Mouse (Mus musculus) neural tube, embryonic 13.5 days (tissue): ENCODE measurements around the gene Ermard. TPM values are rescaled to one million over a fixed set of nuclear protein-coding genes. Genes with fewer than 3 reads are reported as not detected.
A peak's percentile ranks its signal among the peaks of the same experiment; 100 is the strongest.
"Not testable (repeated sequence)": the region's sequence is repeated elsewhere in the genome, so short reads cannot be mapped to it uniquely, and the experiment has no call there.

Source experiments
- ATAC-seq: fragments of 200-750 bp; cut with Nextera tagmentation; 2 replicates; pipeline ENCODE4 v1.8.0; 2017; ENCODE audit warnings: low read depth, mild to moderate bottlenecking, moderate TSS enrichment, moderate library complexity
- H3K27ac ChIP-seq: fragments of 300-500 bp; sonication (generic); replicated peaks from 2 replicates; pipeline ENCODE4 v1.5.1; 2015; ENCODE audit warnings: moderate library complexity, mild to moderate bottlenecking, inconsistent platforms
- H3K27me3 ChIP-seq: fragments of 300-500 bp; sonication (generic); 2 replicates; pipeline ENCODE4 v1.6.1; 2015; ENCODE audit warnings: mild to moderate bottlenecking, inconsistent platforms
- H3K36me3 ChIP-seq: fragments of 300-500 bp; sonication (generic); 2 replicates; pipeline ENCODE4 v1.6.1; 2015; ENCODE audit warnings: mild to moderate bottlenecking, inconsistent platforms
- H3K4me1 ChIP-seq: fragments of 300-500 bp; sonication (generic); replicated peaks from 2 replicates; pipeline ENCODE4 v1.6.1; 2015; ENCODE audit warnings: inconsistent platforms
- H3K4me2 ChIP-seq: fragments of 300-500 bp; sonication (generic); 2 replicates; pipeline ENCODE4 v1.6.1; 2015; ENCODE audit warnings: inconsistent platforms, mild to moderate bottlenecking, moderate library complexity
- H3K4me3 ChIP-seq: fragments of 300-500 bp; sonication (generic); 2 replicates; pipeline ENCODE4 v1.5.1; 2015; ENCODE audit warnings: mild to moderate bottlenecking, inconsistent platforms
- H3K9ac ChIP-seq: fragments of 300-500 bp; sonication (generic); 2 replicates; pipeline ENCODE4 v1.6.1; 2015; ENCODE audit warnings: moderate library complexity, mild to moderate bottlenecking, inconsistent platforms
- H3K9me3 ChIP-seq: fragments of 300-500 bp; sonication (generic); 2 replicates; pipeline ENCODE4 v1.6.1; 2016; ENCODE audit warnings: inconsistent platforms
- WGBS: fragments of 180-500 bp; shearing (Covaris S2); methylation state at CpG from one replicate; pipeline ENCODE4 v1.1.7; 2015; 5-methylcytosine and 5-hydroxymethylcytosine counted together
- polyA plus RNA-seq: library from polyadenylated mRNA; unstranded; fragments of >200 nt; fragmentation: Nextera tagmentation; extraction: Ambion mirVana; gene quantifications from 2 replicates; pipeline ENCODE4 v1.2.1, GENCODE M21; 2015

The Ermard gene
- polyA plus RNA-seq, 1 experiment from 2014 or later: 97.4 TPM

GRCm38 (mm10) chr17:15031414-15031813 lies 9.6 kb upstream of the Ermard start:
- not testable (repeated sequence) for H3K4me2 ChIP-seq, H3K27me3 ChIP-seq, H3K36me3 ChIP-seq, H3K27ac ChIP-seq, H3K9ac ChIP-seq, H3K4me3 ChIP-seq, H3K4me1 ChIP-seq, ATAC-seq, H3K9me3 ChIP-seq
- WGBS: no CpG with 5 or more reads among the region's 4 CpGs

- no CpG with 5 or more reads among the region's 3 CpGs for WGBS
- not testable (repeated sequence) for ATAC-seq, H3K27ac ChIP-seq, H3K9me3 ChIP-seq, H3K4me1 ChIP-seq, H3K36me3 ChIP-seq, H3K4me3 ChIP-seq, H3K4me2 ChIP-seq, H3K27me3 ChIP-seq, H3K9ac ChIP-seq
Observed at GRCm38 (mm10) chr17:15040455-15040854, 553 bp upstream of the Ermard start.

- not testable (repeated sequence) for H3K4me2 ChIP-seq, H3K27me3 ChIP-seq, ATAC-seq, H3K27ac ChIP-seq, H3K4me3 ChIP-seq, H3K9me3 ChIP-seq, H3K9ac ChIP-seq, H3K36me3 ChIP-seq, H3K4me1 ChIP-seq
- whole genome bisulfite sequencing: no CpG with 5 or more reads among the region's 1 CpGs
Observed at GRCm38 (mm10) chr17:15050338-15050737, 9.3 kb downstream of the Ermard start.

- H3K36me3 ChIP-seq: peaks cover 25% of the 10 kb centered on the region
- not testable (repeated sequence) for H3K27ac ChIP-seq, H3K4me3 ChIP-seq, H3K4me1 ChIP-seq, H3K27me3 ChIP-seq, H3K4me2 ChIP-seq, H3K9ac ChIP-seq, H3K9me3 ChIP-seq
- 64% methylated on average over 1 of the region's 1 CpGs for WGBS
- peak; percentile 36; the same call in 1 of the 2 replicates for ATAC-seq
Observed at GRCm38 (mm10) chr17:15052766-15053165, 11.8 kb downstream of the Ermard start.

GRCm38 (mm10) chr17:15053183-15053828 lies 12.3 kb downstream of the Ermard start:
- WGBS: 96% methylated on average over 5 of the region's 8 CpGs
- not testable (repeated sequence) for H3K4me1 ChIP-seq, H3K27me3 ChIP-seq, H3K9me3 ChIP-seq, H3K27ac ChIP-seq, ATAC-seq, H3K4me3 ChIP-seq, H3K9ac ChIP-seq, H3K4me2 ChIP-seq
- peaks cover 30% of the 10 kb centered on the region for H3K36me3 ChIP-seq

GRCm38 (mm10) chr17:15053829-15054200 lies 12.8 kb downstream of the Ermard start:
- peaks cover 36% of the 10 kb centered on the region for H3K36me3 ChIP-seq
- H3K4me2 ChIP-seq, H3K27me3 ChIP-seq, H3K4me3 ChIP-seq, H3K9me3 ChIP-seq, H3K4me1 ChIP-seq, H3K9ac ChIP-seq, H3K27ac ChIP-seq, ATAC-seq: not testable (repeated sequence)
- WGBS: 90% methylated on average over 13 of the region's 13 CpGs

GRCm38 (mm10) chr17:15055925-15056324 lies 14.9 kb downstream of the Ermard start:
- Histone ChIP-seq H3K27me3 (no peaks in the 10 kb centered on the region), H3K9ac (no peak overlapping the region), H3K4me2 (no peak overlapping the region), H3K4me1 (no peaks in the 10 kb centered on the region), H3K9me3 (no peaks in the 10 kb centered on the region), H3K27ac (no peak overlapping the region), H3K36me3 (peaks cover 56% of the 10 kb centered on the region), H3K4me3 (no peak overlapping the region)
- 87% methylated on average over 4 of the region's 4 CpGs for WGBS
- no peak for ATAC-seq

GRCm38 (mm10) chr17:15058161-15058591 lies 17.2 kb downstream of the Ermard start:
- Histone ChIP-seq H3K36me3 (peaks cover 78% of the 10 kb centered on the region), H3K4me3 (no peak overlapping the region), H3K4me2 (no peak overlapping the region), H3K9me3 (no peaks in the 10 kb centered on the region), H3K9ac (no peak overlapping the region), H3K27me3 (no peaks in the 10 kb centered on the region), H3K27ac (no peak overlapping the region), H3K4me1 (no peaks in the 10 kb centered on the region)
- WGBS: 90% methylated on average over 5 of the region's 5 CpGs
- no peak for ATAC-seq

- Histone ChIP-seq H3K4me1 (no peaks in the 10 kb centered on the region), H3K27me3 (no peaks in the 10 kb centered on the region), H3K9me3 (no peaks in the 10 kb centered on the region), H3K27ac (no peak overlapping the region), H3K36me3 (peaks cover 92% of the 10 kb centered on the region), H3K4me3 (no peak overlapping the region), H3K9ac (no peak overlapping the region), H3K4me2 (no peak overlapping the region)
- no peak for ATAC-seq
- whole genome bisulfite sequencing: 94% methylated on average over 14 of the region's 14 CpGs
Observed at GRCm38 (mm10) chr17:15059646-15060045, 18.6 kb downstream of the Ermard start.

GRCm38 (mm10) chr17:15060356-15060755 lies 19.3 kb downstream of the Ermard start:
- peaks cover 90% of the 10 kb centered on the region for H3K36me3 ChIP-seq
- WGBS: 89% methylated on average over 6 of the region's 6 CpGs
- no peak overlapping the region for H3K27ac ChIP-seq
- H3K4me1 ChIP-seq: no peaks in the 10 kb centered on the region
- H3K4me3 ChIP-seq: no peak overlapping the region
- ATAC-seq: no peak
- no peak overlapping the region for H3K9ac ChIP-seq
- H3K4me2 ChIP-seq: no peak overlapping the region
- H3K27me3 ChIP-seq: no peaks in the 10 kb centered on the region
- H3K9me3 ChIP-seq: no peaks in the 10 kb centered on the region

GRCm38 (mm10) chr17:15065391-15066024 lies 24.5 kb downstream of the Ermard start:
- H3K36me3 ChIP-seq: peaks cover 45% of the 10 kb centered on the region
- peak overlapping the region; percentile 46 for H3K4me2 ChIP-seq
- H3K4me3 ChIP-seq: peak overlapping the region; percentile 17; the same call in 1 of the 2 replicates
- H3K9ac ChIP-seq: peak overlapping the region; percentile 51
- H3K27ac ChIP-seq: peak overlapping the region; percentile 74
- peak; percentile 88 for ATAC-seq
- H3K9me3 ChIP-seq: no peaks in the 10 kb centered on the region
- 41% methylated on average over 13 of the region's 13 CpGs for WGBS
- H3K4me1 ChIP-seq: peaks cover 14% of the 10 kb centered on the region
- H3K27me3 ChIP-seq: 0 out of 2 replicates have a peak, but pooled peaks cover 4% of the 10 kb centered on the region

- peak; percentile 90 for ATAC-seq
- H3K4me1 ChIP-seq: peaks cover 14% of the 10 kb centered on the region
- peak overlapping the region; percentile 74 for H3K27ac ChIP-seq
- peak overlapping the region; percentile 46 for H3K4me2 ChIP-seq
- H3K36me3 ChIP-seq: peaks cover 40% of the 10 kb centered on the region
- 14% methylated on average over 6 of the region's 6 CpGs for WGBS
- peak overlapping the region; percentile 51 for H3K9ac ChIP-seq
- H3K9me3 ChIP-seq: no peaks in the 10 kb centered on the region
- H3K4me3 ChIP-seq: peak overlapping the region; percentile 17; the same call in 1 of the 2 replicates
- 0 out of 2 replicates have a peak, but pooled peaks cover 4% of the 10 kb centered on the region for H3K27me3 ChIP-seq
Observed at GRCm38 (mm10) chr17:15066066-15066465, 25.1 kb downstream of the Ermard start.
